Mouse (Mus musculus) embryonic facial prominence, embryonic 14.5 days (tissue): ENCODE measurements around the gene Gm20838. TPM values are rescaled to one million over a fixed set of nuclear protein-coding genes. Genes with fewer than 3 reads are reported as not detected.
"Not testable (repeated sequence)": the region's sequence is repeated elsewhere in the genome, so short reads cannot be mapped to it uniquely, and the experiment has no call there.

Experiments used
- ATAC-seq: fragments of 200-750 bp; cut with Nextera tagmentation; 2 replicates; pipeline ENCODE4 v1.8.0; 2017; ENCODE audit warnings: low read depth, moderate number of reproducible peaks, moderate TSS enrichment
- DNase-seq: peaks from one replicate; pipeline ENCODE4 v3.0.0-alpha.2; 2015; ENCODE audit warnings: low spot score
- H3K27ac ChIP-seq: fragments of 300-500 bp; sonication (generic); replicated peaks from 2 replicates; pipeline ENCODE4 v1.5.1; 2014; ENCODE audit warnings: low read depth, mild to moderate bottlenecking, low read length, moderate library complexity
- H3K27me3 ChIP-seq: fragments of 300-500 bp; sonication (generic); replicated peaks from 2 replicates; pipeline ENCODE4 v1.6.1; 2014; ENCODE audit warnings: low read length; ENCODE audit not compliant: control insufficient read depth, insufficient read depth
- H3K36me3 ChIP-seq: fragments of 300-500 bp; sonication (generic); 2 replicates; pipeline ENCODE4 v1.6.1; 2014; ENCODE audit warnings: low read length, mixed read lengths; ENCODE audit not compliant: control insufficient read depth, insufficient read depth
- H3K4me1 ChIP-seq: fragments of 300-500 bp; sonication (generic); 2 replicates; pipeline ENCODE4 v1.6.1; 2014; ENCODE audit warnings: antibody characterized with exemption, low read length; ENCODE audit not compliant: control insufficient read depth, insufficient read depth
- H3K4me2 ChIP-seq: fragments of 300-500 bp; sonication (generic); 2 replicates; pipeline ENCODE4 v1.6.1; 2014; ENCODE audit warnings: low read depth, mild to moderate bottlenecking, low read length, moderate library complexity, mixed read lengths
- H3K4me3 ChIP-seq: fragments of 300-500 bp; sonication (generic); 2 replicates; pipeline ENCODE4 v1.5.1; 2014; ENCODE audit warnings: low read depth, mild to moderate bottlenecking, low read length
- H3K9ac ChIP-seq: fragments of 300-500 bp; sonication (generic); 2 replicates; pipeline ENCODE4 v1.6.1; 2014; ENCODE audit warnings: low read depth, mild to moderate bottlenecking, low read length, moderate library complexity, mixed read lengths
- H3K9me3 ChIP-seq: fragments of 300-500 bp; sonication (generic); 2 replicates; pipeline ENCODE4 v1.6.1; 2016; ENCODE audit warnings: low read length; ENCODE audit not compliant: control insufficient read depth
- WGBS: fragments of 180-500 bp; shearing (Covaris S2); extraction: QIAGEN DNeasy Blood & Tissue Kit; methylation state at CpG from one replicate; pipeline ENCODE4 v1.1.7; 2014; 5-methylcytosine and 5-hydroxymethylcytosine counted together
- polyA plus RNA-seq: library from polyadenylated mRNA; unstranded; fragments of >200 nt; fragmentation: Nextera tagmentation; extraction: Ambion mirVana; gene quantifications from 2 replicates; pipeline ENCODE4 v1.2.1, GENCODE M21; 2014

The Gm20838 gene
- polyA plus RNA-seq = not detected in 2 replicates

DNA sequence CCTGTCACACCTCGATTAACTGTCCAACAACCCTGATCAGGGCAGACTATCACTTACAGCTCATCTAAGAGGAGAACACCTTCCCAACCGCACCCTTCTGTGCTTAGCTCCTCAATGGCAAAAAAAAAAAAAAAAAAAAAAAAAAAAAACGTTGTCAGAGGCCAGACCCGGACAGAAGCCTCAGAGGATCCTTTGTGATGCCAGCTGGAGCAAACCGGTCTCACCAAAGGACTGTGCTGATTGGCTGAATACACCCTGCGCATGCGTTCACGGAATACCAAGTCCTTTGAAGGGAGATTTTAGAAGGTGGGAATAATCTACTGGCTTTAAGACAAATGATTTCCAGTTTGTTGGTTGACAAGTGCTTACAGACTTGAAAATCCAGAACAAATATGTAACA is at the start of gene Gm20838:
Gene Gm20838, minus strand, starts transcription at position 101 of the 400 bp plus-strand sequence.
- ATAC-seq, H3K9me3 ChIP-seq, H3K9ac ChIP-seq, DNase-seq, H3K36me3 ChIP-seq, H3K4me1 ChIP-seq, H3K4me3 ChIP-seq, H3K4me2 ChIP-seq, H3K27ac ChIP-seq, H3K27me3 ChIP-seq: not testable (repeated sequence)
- no CpG with 5 or more reads among the region's 8 CpGs for WGBS
